Mouse (Mus musculus) spleen, embryonic (tissue): Measurements from ENCODE around the gene Olfm2.
"Not testable (repeated sequence)": the region's sequence is repeated elsewhere in the genome, so short reads cannot be mapped to it uniquely, and the experiment has no call there.

Experiments used
- CTCF ChIA-PET: fragments of 350-600 bp; sonication (Branson Sonifier 250); formaldehyde crosslinking; loops from one replicate; lab custom pipeline; 2022; lab: Charles Lee

Gene Olfm2

DNA sequence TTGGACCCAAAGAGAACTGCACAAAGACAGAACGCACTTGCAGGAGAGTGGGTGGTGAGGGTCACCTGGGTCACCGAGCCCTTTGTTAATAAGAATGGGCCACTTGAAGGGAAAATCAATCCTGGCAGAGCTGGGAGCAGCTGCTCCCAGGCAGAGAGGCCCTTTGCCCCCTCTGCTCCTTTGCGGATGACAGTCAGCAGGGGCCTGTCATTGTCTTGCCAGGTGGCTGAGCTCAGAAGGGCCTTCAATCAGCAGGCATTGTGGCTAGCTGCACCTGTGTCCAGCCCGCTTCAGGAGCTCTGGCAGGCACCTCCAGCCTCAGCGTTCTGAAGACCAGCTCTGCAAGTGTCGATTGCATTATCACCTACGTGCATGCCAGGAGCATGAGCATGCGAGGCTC is 48.7 kb downstream of the Olfm2 start:
- CTCF ChIA-PET = no interaction called here

DNA sequence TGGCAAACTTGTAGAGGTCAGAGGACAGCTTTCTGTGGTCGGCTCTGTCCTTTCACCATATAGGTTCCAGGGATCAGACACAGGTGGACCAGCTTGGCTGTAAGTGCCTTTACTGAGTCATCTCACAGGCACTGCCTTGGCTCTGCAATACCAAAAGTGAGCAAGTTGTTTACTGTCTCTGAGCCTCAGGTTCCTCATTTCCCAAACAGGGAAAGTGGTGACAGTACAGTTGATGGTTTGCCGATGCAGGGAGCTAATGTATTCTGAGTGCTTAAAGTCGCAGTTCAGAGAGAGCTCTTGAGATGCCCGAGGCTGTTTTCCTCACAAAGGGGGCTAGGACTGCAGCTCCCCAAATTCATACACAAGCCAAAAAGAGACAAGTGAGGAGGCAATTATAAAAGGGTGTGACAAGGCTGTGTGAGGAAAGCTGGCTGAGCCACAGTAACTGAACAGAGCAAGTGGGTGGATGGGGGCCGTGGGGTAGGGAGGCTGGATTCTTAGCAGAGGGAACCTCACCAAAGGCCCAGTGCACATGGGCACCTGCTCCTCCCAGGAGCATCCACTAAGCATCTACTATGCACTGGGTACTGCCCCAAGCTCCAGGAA is 49.9 kb downstream of the Olfm2 start:
- CTCF ChIA-PET = no interaction called here

DNA sequence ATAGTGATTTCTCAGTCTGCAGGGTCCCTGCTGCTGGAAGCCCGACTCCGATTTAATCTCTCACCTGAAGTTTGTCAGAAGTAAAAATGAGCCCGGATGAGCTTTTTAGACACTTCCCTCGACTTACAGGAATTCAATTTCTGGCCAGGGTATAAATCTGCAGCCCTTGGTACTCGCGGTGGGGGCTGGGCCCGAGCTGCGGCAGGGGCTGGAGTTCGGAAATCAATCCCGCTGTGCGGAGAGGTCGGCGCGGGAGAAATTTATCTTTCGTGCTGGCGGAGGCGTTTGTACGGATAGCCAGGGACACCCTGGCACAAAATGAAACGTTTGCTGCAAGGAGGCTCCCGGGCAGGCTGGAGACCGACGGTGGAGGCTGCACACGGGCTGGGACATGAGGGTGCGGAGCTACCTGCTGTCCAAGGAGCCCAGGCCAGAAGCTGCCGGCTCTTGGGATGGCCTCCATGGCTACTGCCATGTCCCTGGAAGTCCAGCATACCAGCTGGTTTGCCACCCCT is 51.4 kb downstream of the Olfm2 start:
- CTCF ChIA-PET = no interaction called here

DNA sequence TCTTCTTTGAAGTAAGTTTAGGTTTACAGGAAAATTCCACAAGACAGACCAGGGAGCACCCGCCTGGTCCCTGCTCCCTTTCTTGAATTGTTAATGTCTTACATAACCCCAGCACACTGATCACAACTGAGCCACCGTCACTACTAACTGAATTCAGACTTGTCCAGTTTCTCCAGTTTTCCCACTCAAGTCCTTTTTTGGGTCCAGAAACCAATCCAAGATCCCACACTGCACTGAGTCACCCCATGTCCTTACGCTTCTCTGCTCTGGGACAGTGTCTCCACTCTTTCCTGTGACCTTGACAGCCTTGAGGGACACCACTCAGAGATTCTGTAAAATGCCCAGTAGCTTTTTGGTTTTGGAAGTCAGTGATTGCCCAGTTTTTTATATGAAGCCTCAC is 53.3 kb downstream of the Olfm2 start:
- CTCF ChIA-PET = no interaction called here

DNA sequence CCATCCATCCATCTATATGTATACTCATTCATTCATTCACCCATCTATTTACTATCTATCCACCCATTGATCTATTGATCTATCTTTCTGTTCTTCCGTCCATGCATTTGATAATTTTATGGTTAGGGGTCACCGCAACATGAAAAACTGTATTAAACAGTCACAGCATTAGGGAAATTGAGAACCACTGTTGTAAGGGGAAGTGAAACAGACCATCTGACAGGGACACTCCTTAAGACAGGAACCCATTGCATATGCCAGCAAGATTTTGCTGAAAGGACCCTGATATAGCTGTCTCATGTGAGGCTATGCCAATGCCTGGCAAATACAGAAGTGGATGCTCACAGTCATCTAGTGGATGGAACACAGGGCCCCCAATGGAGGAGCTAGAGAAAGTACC is 55.7 kb downstream of the Olfm2 start:
- CTCF ChIA-PET = not testable (repeated sequence)

DNA sequence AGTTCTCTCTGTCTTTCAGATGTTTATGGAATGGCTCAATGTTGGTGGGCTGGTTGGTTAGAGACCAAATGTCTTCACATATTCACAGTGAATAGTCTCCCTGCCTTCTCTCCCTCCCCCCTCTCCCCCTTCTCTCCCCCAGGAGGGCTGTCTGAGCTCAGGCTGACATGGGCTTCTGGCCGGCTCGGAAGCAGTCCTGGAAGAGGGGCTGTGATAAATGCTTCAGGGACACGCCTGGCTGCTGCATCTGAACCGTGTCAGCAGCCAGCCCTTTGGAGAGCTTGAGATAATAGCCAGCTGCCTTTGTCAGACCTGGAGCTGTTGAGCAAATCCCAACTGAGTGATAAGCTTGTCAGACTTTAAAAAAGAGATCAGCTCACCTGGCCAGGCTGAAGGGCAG is 56.2 kb downstream of the Olfm2 start:
- CTCF ChIA-PET = no interaction called here

DNA sequence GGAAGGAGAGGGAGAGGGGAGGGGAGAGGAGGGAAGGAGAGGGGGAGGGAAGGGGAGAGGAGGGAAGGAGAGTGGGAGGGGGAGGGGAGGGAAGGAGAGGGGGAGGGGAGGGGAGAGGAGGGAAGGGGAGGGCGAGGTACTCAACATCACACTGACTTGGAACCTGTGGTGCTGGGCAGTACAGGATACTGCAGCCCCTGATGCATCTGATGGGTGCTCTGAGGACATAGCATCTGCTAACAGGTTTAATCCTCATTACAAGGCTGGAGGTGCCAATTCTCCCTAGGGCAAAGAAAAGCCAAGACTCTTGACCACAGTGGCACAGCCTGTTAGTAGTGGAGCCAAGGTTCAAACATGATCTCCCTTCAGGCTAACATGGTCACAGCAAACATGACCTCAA is 56.7 kb downstream of the Olfm2 start:
- CTCF ChIA-PET = no interaction called here

DNA sequence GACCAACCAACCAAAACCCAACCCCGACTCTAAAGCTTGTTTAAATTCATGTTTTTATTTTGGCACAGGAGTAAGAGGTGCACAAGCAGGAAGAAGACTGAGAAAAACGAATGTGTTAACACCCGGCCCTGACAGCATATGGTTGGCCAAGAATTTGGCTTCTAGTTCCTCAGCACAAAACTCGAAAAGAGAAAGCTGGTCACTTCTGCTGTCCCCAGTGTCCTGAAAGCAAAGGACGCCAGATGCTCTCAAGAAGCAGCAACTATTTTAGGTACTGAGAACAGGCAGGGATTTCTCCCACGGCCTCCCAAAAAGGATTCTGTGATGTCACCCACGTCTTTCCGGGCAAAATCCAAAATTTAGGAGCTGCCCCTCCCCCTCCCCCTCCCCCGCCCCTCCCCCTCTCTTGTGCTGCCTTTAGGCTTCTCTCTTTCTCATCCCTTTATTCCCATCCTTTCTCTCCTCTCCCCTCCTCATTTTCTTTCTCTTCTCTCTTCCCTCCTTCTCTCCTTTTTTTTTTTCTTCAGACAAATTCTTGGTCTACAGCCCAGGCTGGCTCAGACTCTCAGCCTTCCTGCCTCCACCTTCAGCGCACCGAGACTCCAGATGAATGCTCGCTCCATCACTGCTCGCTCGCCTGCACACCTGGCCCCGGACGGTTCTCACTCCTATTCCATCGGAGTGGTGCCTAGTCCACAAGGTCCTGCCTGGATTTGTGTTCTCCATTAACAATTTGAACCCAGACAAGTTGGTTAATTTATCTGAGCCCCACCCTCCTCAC is 60.9 kb downstream of the Olfm2 start:
- CTCF ChIA-PET = no interaction called here

DNA sequence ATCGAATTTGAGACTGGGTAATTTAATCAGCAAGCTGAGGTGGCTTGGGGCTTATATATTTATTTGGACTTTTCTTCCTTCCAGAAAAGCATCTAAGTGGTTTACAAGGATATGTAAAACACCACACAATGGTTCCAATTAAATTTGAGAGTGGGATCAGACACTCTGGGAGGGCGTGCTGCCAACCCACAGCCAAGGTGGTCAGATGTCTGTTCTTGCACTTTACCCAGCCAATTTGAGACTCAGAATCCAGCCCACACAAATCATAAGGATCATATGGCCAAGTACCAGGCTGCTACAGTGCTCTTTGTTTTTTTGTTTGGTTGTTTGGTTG is 63.8 kb downstream of the Olfm2 start:
- CTCF ChIA-PET = no interaction called here

DNA sequence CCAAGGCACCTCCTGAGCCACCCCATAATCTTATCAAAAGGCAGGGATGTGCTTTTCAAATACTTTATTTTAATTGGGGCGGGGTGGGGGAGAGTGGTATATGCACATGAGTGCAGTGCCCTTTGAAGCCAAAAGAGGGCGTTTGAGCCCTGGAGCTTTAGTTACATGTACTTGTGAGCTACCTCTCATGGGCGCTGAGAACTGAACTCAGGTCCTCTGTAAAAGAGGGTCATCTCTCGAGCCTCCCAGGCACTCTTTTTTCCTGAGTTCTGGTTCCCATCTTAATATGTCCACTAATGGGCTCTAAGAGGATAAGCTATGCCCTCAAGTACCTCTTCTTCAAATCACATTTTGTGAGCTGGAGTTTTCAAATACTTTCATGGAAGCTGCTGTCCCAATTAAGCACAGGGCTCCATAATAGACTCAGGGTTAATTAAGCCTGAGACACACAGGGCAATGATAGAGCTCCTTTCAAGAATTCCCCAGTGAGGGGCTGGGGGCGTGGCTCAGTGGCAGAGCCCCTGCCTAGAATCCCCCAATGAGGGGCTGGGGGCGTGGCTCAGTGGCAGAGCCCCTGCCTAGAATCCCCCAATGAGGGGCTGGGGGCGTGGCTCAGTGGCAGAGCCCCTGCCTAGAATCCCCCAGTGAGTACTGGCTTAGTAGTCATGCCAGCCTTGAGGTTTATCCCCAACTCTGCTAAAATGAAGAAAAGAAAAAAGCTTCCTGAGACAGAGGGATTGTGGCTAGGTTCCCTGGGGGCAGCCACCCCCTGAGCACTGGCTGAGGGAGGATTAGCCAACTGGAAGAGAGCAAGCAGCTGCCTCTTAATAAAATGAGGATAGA is 64.4 kb downstream of the Olfm2 start:
- CTCF ChIA-PET = interaction anchor here (0.7 kb wide), 1 partner anchor 32 kb away, joined by 3 read pairs; no protein-coding TSS in a partner anchor

DNA sequence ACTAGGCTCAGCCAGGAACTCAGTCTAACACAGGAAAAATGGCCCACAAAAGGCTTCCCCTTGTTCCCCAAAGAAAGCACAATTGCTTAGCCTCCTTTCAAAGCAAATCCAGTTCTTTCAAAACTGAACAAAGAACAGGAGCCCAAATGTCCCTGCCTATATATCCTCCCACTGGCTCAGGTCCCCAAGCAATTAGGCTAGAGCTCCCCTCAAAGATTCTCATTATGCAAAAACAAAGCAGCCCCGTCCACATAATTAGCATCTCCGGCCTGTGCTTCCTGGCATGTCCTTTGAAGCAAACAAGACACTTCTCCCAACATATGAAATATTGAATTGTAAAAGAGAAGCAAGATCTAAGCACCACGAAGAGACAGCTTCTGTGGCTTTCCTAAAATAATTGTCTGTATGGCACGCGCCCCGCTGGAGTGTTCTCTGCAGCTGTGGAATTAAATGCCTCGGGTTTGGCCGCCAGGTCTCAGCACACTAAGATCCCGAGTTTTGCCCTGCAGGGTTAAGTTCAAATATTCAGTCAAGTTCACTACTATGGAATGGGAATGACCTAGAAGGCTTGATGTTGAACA is 65.7 kb downstream of the Olfm2 start:
- CTCF ChIA-PET = no interaction called here

DNA sequence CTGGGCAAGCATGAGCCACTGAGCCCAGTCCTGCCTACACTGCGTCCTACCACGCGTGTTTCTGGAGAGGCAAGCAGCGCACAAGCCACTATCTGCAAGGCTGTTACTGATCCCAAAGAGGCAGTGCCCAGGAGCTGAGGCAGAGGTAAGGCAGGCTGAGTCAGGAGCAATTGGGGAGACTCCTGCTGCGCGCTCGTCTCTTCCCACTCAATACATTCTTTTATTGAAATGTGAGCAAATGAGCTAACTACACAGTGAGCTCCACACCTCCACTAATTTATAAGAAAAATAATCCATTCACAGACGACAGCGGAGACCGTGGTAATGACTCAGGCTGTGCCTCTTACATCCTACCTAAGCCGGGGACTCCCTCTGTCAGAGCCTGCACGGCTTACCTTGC is 68.3 kb downstream of the Olfm2 start:
- CTCF ChIA-PET = no interaction called here

DNA sequence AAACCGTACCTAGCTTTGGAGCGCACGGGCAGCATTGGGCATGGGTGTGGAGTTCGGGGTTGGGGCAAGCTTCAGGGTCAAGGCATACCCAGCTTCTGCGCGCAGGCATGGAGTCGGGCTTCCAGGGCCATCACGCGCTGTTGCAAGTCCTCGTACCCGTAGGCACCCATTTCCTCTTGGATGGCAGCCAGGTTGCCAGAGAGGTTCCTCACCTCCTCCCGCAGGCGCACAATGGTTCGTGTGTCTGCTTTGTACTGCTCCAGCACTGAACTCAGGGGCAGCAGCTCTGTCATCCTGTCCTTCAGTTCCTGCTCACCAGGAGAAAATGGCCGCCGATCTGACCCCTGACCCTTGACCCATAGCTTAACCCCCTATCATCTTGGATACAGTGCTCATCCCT is 74.1 kb downstream of the Olfm2 start:
- CTCF ChIA-PET = no interaction called here

DNA sequence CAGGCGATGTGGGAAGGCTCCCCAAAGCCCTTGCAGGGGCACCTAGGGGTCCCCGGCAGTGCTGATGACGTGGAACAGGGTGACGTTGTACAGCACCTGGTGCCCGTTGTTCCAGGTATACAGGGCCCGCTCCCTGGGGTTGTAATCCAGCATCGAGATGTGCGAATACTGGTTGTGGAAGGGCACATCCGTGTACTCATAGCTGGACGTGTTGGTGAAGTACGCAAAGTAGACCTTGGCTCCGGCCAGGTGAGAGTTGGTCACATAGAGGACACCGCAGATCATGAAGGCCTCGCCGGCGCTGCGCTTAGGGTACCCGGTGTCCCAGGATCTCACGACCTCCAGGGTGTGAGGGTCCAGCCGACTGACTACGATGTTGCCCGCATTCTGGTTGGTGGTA is 78.1 kb downstream of the Olfm2 start:
- CTCF ChIA-PET = no interaction called here

DNA sequence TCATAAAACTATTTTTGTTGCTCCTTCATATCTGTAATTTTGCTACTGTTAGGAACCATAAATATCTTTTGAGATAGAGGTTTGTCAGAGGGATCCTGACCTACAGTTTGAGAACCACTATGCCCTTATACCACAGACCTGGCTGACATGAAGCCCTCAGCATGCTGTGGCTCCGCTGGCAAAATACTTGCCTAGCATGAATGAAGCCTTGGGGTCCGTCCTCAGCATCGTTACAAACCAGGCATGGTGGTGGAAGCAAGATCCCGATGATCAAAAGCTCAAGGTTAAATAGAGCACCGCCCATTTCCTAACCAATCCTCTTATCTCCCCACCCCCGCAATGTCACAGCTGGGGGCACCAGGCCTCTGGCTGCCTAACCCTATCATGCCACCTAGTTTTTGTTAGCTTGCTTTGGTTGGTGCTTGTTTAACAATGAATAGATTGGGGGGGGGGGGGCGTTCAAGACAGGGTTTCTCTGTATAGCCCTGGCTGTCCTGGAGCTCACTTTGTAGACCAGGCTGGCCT is 79.6 kb downstream of the Olfm2 start:
- CTCF ChIA-PET = interaction anchor here (0.5 to 0.6 kb wide), 2 partner anchors 37 to 38 kb away, joined by 3 to 4 read pairs; no protein-coding TSS in a partner anchor

DNA sequence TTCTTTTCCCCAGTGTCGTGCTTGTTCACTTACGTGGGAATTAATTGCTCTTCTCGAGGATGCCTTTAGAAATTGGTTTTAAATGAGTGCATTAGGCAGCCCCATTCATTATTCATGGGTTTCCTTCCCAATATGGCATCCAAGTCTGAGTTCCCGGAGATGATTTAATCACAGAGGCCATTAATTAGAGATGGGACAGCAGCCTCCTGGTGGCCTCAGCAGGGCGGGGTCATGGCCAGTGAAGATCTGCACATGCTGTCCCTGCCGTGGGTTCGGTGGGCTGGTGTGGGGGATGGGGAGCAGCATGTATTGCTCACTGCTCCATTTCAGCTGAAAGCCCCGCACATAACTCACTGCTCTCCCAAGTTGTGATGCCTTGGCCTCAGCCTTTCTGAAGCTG is 80.2 kb downstream of the Olfm2 start:
- CTCF ChIA-PET = no interaction called here

DNA sequence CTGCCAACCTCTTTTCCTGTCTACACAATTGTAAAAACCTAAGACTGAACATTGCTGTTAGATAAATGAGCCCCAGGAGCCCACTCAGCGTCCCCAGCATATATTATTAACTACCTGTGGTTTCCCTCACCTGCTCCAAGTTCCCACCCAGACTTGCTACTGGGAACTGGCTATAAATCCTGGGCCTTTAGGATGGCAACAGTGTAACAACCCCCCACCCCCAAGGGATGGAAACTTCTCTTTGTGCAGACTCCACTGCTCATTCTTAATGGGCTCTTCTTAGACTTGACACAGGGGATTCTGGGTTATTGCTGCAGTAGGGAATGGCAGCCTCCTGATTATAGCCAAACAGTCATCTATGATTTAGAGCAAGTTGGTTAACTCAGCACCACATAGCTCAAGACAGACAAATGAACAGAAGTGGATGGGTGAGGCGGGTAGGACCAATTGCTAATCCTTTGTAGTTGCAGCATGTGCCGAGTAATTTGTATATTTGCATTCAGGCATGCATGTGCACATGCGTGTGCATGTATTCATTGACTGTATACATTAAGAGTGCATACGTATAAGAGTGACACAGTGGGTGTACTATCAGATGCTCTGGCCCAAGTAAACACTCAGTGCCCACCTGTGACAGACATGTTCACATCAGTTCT is 81.0 kb downstream of the Olfm2 start:
- CTCF ChIA-PET = no interaction called here

DNA sequence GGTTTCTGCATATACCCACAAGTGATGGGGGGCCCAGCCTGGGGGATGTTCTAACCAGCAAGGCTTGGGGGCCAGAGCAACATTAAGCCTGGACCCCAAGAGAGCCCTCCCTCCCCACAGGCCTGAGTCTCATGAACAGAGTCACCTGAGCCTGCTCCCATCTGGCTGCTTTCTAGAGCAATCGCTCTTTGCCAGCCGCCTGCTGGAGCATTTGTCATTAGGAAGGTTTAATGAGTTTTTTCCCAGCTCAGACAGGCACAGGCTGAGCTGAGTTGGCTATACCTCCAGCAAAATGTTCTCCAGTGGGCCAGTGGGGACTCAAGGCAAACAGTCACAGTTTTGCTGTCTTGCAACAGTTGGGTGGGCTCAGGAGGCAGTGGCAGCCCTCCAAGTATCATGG is 81.8 kb downstream of the Olfm2 start:
- CTCF ChIA-PET = interaction anchor here (0.6 kb wide), 1 partner anchor 62 kb away, joined by 3 read pairs; no protein-coding TSS in a partner anchor

DNA sequence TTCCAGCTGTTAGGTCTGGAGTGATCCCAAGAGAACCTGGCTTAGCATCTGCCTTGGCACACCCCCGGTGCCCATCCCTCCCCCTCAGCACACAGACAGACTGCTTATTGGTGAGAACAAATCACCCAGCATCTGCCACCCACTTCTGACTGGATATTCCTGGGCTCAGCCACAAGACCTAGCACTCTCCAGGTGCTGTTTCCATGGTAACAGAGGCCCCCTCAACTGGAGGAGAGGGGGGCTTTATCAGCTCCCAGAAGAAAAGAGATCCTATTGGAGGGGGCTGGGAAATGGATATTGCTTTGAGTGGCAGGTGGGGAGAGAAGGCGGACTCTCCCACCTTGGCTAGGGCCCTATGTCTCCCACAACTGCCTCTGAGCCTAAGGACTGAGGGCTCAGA is 82.2 kb downstream of the Olfm2 start:
- CTCF ChIA-PET = interaction anchor here (0.6 kb wide), 1 partner anchor 63 kb away, joined by 3 read pairs; no protein-coding TSS in a partner anchor

DNA sequence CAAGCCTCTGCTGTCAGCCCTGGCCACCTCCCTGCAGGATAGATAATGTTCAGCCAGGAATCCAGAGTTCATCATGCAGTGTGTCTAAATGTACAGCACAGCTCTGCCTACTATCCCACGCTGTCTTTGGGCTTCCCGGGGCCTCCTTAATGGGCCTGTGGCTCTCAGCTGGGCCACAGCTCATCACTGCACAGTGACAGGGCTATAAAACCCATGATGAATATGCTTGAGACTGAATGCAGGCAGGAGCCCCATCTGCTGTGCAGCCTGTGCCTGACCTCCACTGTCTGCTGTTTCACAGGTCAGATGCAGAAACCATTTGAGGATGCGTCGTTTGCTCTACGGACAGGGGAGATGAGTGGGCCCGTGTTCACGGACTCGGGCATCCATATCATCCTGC is 83.3 kb downstream of the Olfm2 start:
- CTCF ChIA-PET = interaction anchor here (0.7 to 1.5 kb wide), 2 partner anchors 94 to 168 kb away, joined by 3 to 6 read pairs; no protein-coding TSS in a partner anchor

DNA sequence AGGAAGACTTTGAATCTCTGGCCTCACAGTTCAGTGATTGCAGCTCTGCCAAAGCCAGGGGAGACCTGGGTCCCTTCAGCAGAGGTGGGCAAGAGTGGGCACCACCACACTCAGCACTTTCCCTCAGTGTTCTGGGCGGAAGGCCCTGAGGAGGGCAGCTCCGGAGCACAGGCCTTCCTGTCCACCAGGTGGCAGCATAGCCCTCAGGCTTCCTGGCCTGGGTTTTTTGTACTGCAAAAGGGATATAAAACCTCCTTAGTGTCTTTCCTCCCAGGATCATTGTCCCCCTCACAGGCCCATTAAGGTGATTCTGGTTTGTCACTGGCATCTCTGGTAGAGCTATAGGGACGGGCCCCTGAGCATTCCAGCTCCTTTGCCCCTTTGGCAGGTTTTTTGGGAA is 83.8 kb downstream of the Olfm2 start:
- CTCF ChIA-PET = interaction anchor here (0.7 to 1.5 kb wide), 2 partner anchors 95 to 168 kb away, joined by 3 to 6 read pairs; no protein-coding TSS in a partner anchor
